8 mouse cellular contexts compared by ENCODE assay signal in genomic region chr2:32150924-32151659, GRCm38 (mm10). TPM values are rescaled to one million over a fixed set of nuclear protein-coding genes. Genes with fewer than 3 reads are reported as not detected.
DNase-seq lines count a peak whose midpoint lies in the region; ATAC-seq and TF ChIP-seq lines count a peak whose summit lies in the region.

Gene Prrc2b (plus strand): TSS chr2:32151082.

- DNase-seq in 3134 (ENCODE audit: extremely low read depth, insufficient read length, low spot score) (peak; percentile 45), Patski (ENCODE audit: low read depth, low spot score) (no peak)
- DNase-seq in embryonic facial prominence, embryonic 10.5 days (ENCODE audit: low spot score) = peak; percentile 86
- DNase-seq in liver, postnatal 0 days = peak; percentile 79
- DNase-seq in thymus, postnatal 0 days (ENCODE audit: low spot score) = peak; percentile 83

- no peak for TF ChIP-seq EP300 in liver, postnatal 0 days (IDR thresholded peaks at IDR 0.05; ENCODE audit: low read depth)

- peak within 1 kb of the TSS; percentile 100 for H3K27ac ChIP-seq in embryonic facial prominence, embryonic 10.5 days (replicated peaks)
- H3K27ac ChIP-seq in heart, embryonic 11.5 days (ENCODE audit: low read depth, low read length) = peak within 1 kb of the TSS; percentile 97
- peak within 1 kb of the TSS; percentile 99 for H3K27ac ChIP-seq in kidney, embryonic 16.5 days (ENCODE audit: low read length)
- H3K27ac ChIP-seq in liver, postnatal 0 days (ENCODE audit: low read depth) = peak within 1 kb of the TSS; percentile 99
- H3K27ac ChIP-seq in neural tube, embryonic 12.5 days = peak within 1 kb of the TSS; percentile 99

- H3K27me3 ChIP-seq in Patski = no peaks in the 10 kb centered on the region
- no peaks in the 10 kb centered on the region for H3K27me3 ChIP-seq in embryonic facial prominence, embryonic 10.5 days (replicated peaks; ENCODE audit: low read depth, poor library complexity, severe bottlenecking)
- no peaks in the 10 kb centered on the region for H3K27me3 ChIP-seq in heart, embryonic 11.5 days (ENCODE audit: control insufficient read depth, insufficient read depth, low read length)
- H3K27me3 ChIP-seq in kidney, embryonic 16.5 days (ENCODE audit: insufficient read depth, low read length) = no peaks in the 10 kb centered on the region
- no peaks in the 10 kb centered on the region for H3K27me3 ChIP-seq in liver, postnatal 0 days (ENCODE audit: insufficient read depth, low read length)
- H3K27me3 ChIP-seq in neural tube, embryonic 12.5 days (replicated peaks) = no peaks in the 10 kb centered on the region

- CTCF ChIA-PET in Patski (lab: Charles Lee) = interaction anchor here (1.8 kb wide), 1 partner anchor 42 kb away, joined by 5 read pairs; no protein-coding TSS in a partner anchor

- peak within 1 kb of the TSS; percentile 96 for H3K4me3 ChIP-seq in embryonic facial prominence, embryonic 10.5 days
- H3K4me3 ChIP-seq in heart, embryonic 11.5 days (ENCODE audit: low read depth, low read length) = peak within 1 kb of the TSS; percentile 96
- peak within 1 kb of the TSS; percentile 83 for H3K4me3 ChIP-seq in kidney, embryonic 16.5 days (ENCODE audit: low read length)
- H3K4me3 ChIP-seq in liver, postnatal 0 days (ENCODE audit: low read depth, low read length) = peak within 1 kb of the TSS; percentile 97
- peak within 1 kb of the TSS; percentile 98 for H3K4me3 ChIP-seq in neural tube, embryonic 12.5 days

- no peaks in the 10 kb centered on the region; the same call in 1 of the 2 replicates for H3K36me3 ChIP-seq in embryonic facial prominence, embryonic 10.5 days (replicated peaks)
- no peaks in the 10 kb centered on the region for H3K36me3 ChIP-seq in heart, embryonic 11.5 days (ENCODE audit: control insufficient read depth, insufficient read depth, low read length)
- H3K36me3 ChIP-seq in kidney, embryonic 16.5 days (ENCODE audit: insufficient read depth, low read length) = no peaks in the 10 kb centered on the region
- H3K36me3 ChIP-seq in liver, postnatal 0 days (replicated peaks; ENCODE audit: insufficient read depth, low read length) = no peaks in the 10 kb centered on the region
- no peaks in the 10 kb centered on the region for H3K36me3 ChIP-seq in neural tube, embryonic 12.5 days

- H3K9ac ChIP-seq in heart, embryonic 11.5 days (ENCODE audit: low read depth, low read length) = peak within 1 kb of the TSS; percentile 99
- peak within 1 kb of the TSS; percentile 98 for H3K9ac ChIP-seq in kidney, embryonic 16.5 days (replicated peaks; ENCODE audit: low read length)
- peak within 1 kb of the TSS; percentile 97 for H3K9ac ChIP-seq in liver, postnatal 0 days (replicated peaks)
- H3K9ac ChIP-seq in neural tube, embryonic 12.5 days = peak within 1 kb of the TSS; percentile 100

- ATAC-seq in Patski = peak; percentile 31
- ATAC-seq in heart, embryonic 11.5 days (replicated peaks; ENCODE audit: insufficient number of reproducible peaks, low FRiP score, low TSS enrichment) = peak; percentile 68
- peak; percentile 80 for ATAC-seq in kidney, embryonic 16.5 days (ENCODE audit: low FRiP score, low TSS enrichment)
- peak; percentile 65 for ATAC-seq in liver, postnatal 0 days
- peak; percentile 68 for ATAC-seq in neural tube, embryonic 12.5 days (ENCODE audit: low FRiP score, low read depth)

- H3K9me3 ChIP-seq in embryonic facial prominence, embryonic 10.5 days = no peaks in the 10 kb centered on the region
- H3K9me3 ChIP-seq in heart, embryonic 11.5 days (replicated peaks; ENCODE audit: control insufficient read depth, low read length) = no peaks in the 10 kb centered on the region
- no peaks in the 10 kb centered on the region for H3K9me3 ChIP-seq in kidney, embryonic 16.5 days (ENCODE audit: low read length)
- no peaks in the 10 kb centered on the region for H3K9me3 ChIP-seq in liver, postnatal 0 days (ENCODE audit: low read length)
- no peaks in the 10 kb centered on the region for H3K9me3 ChIP-seq in neural tube, embryonic 12.5 days

- peak within 1 kb of the TSS; percentile 92 for H3K4me2 ChIP-seq in heart, embryonic 11.5 days
- H3K4me2 ChIP-seq in kidney, embryonic 16.5 days (replicated peaks; ENCODE audit: low read depth, low read length) = peak within 1 kb of the TSS; percentile 86
- peak within 1 kb of the TSS; percentile 86 for H3K4me2 ChIP-seq in liver, postnatal 0 days (ENCODE audit: low read depth, low read length)
- H3K4me2 ChIP-seq in neural tube, embryonic 12.5 days (replicated peaks) = peak within 1 kb of the TSS; percentile 75

- TF ChIP-seq CTCF in Patski (IDR thresholded peaks at IDR 0.05) = no peak
- peak; percentile 44 for TF ChIP-seq CTCF in liver, postnatal 0 days (IDR thresholded peaks at IDR 0.05; ENCODE audit: low read depth)

- in situ Hi-C loops in Patski (cut with MboI; ENCODE audit: low pct_unique_long_range_greater_than_20kb) = no loop called here

- WGBS in embryonic facial prominence, embryonic 10.5 days = 1% methylated on average over 100 of the region's 117 CpGs
- under 1% methylated on average over 55 of the region's 117 CpGs for WGBS in heart, embryonic 11.5 days (ENCODE audit: insufficient replicate concordance)
- under 1% methylated on average over 70 of the region's 117 CpGs for WGBS in kidney, embryonic 16.5 days
- 3% methylated on average over 104 of the region's 117 CpGs for WGBS in liver, postnatal 0 days (ENCODE audit: insufficient replicate concordance)
- WGBS in neural tube, embryonic 12.5 days = under 1% methylated on average over 86 of the region's 117 CpGs

- POLR2A ChIA-PET in Patski (lab: Charles Lee) = no interaction called here

- H3K4me1 ChIP-seq in embryonic facial prominence, embryonic 10.5 days = peaks cover 52% of the 10 kb centered on the region
- H3K4me1 ChIP-seq in heart, embryonic 11.5 days (ENCODE audit: control insufficient read depth, insufficient read depth, low read length) = peaks cover 49% of the 10 kb centered on the region
- peaks cover 47% of the 10 kb centered on the region for H3K4me1 ChIP-seq in kidney, embryonic 16.5 days (ENCODE audit: insufficient read depth, low read length)
- H3K4me1 ChIP-seq in liver, postnatal 0 days (ENCODE audit: insufficient read depth) = peaks cover 45% of the 10 kb centered on the region
- H3K4me1 ChIP-seq in neural tube, embryonic 12.5 days = peaks cover 40% of the 10 kb centered on the region

RNA-seq across cellular contexts. Expression of gene Prrc2b, which starts in this region (rescaled TPM):
- 81.9 TPM for polyA plus RNA-seq in Patski (2021)
- 60.0 and 69.9 TPM in 2 replicates for polyA plus RNA-seq in embryonic facial prominence, embryonic 10.5 days (2016; fragmentation: Nextera tagmentation; extraction: Ambion mirVana)
- 39.3 and 40.6 TPM in 2 replicates for polyA plus RNA-seq in heart, embryonic 11.5 days (2014; fragmentation: Nextera tagmentation; extraction: Ambion mirVana)
- polyA plus RNA-seq in kidney, embryonic 16.5 days (2015; fragmentation: Nextera tagmentation; extraction: Ambion mirVana) = 30.3 and 30.4 TPM in 2 replicates
- 7.5 and 8.4 TPM in 2 replicates for polyA plus RNA-seq in liver, postnatal 0 days (2015; fragmentation: Nextera tagmentation; extraction: Ambion mirVana)
- polyA plus RNA-seq in neural tube, embryonic 12.5 days (2016; fragmentation: Nextera tagmentation; extraction: Ambion mirVana) = 89.7 and 106 TPM in 2 replicates
- 22.5 and 33.6 TPM in 2 replicates for polyA plus RNA-seq in thymus, postnatal 0 days (2015; fragmentation: Nextera tagmentation; extraction: Ambion mirVana)
